Mouse (Mus musculus) frontal cortex, postnatal 36 days (tissue): ENCODE results near the gene Mettl7a2.

Source experiments
- DNase-seq, 2 experiments: peaks; one replicate each; pipeline ENCODE4 v3.0.0; 2022; ENCODE audit warnings: low spot score in 2 of 2

Gene Mettl7a2

DNA sequence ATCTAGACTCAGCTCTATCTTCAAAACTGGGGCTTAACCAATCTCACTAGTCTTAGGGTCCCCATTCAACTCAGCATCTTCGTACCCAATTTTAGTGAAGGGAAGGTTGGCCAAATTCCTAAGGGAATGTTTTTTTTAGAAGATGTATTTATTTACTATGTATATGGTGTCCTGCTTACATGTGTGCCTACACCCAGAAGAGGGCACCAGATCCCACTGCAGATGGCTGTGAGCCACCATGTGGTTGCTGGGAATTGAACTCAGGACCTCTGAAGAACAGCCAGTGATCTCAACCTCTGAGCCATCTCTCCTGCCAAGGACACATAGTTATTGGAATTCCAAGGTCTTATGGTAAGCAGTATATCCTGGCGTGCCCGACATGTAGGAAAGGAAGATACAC lies 42.6 kb downstream of the Mettl7a2 start:
- no peak for DNase-seq

DNA sequence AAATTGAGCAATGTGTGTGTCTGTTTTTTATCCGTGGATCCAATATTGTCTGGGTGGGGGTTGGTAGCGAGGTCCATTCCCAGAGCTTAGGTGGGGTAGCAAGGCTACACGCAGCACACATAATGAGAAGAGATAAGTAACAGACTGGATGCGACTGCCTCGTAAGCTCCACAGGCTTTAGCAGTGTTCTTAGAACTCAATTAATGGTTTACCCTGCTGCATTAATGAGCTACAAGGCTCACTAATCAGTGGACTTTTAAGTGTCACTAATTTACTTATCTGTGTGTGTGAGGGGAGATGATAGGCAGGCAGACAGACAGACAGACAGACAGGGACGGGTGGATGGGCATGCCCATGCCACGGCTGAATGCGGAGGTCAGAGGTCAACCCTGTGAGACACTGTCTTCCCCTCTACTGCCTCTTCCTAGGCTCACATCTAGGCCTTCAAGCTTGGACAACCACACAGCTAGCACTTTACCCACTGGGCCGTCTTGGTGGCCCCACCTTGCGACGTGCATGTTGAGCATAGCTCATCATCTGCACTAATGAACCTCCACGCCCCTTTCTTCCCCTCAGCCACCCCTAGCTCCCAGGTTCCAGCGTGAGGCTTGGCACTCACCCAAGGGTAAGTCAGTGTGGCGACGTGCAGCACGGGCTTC lies 47.7 kb downstream of the Mettl7a2 start:
- DNase-seq = no peak

DNA sequence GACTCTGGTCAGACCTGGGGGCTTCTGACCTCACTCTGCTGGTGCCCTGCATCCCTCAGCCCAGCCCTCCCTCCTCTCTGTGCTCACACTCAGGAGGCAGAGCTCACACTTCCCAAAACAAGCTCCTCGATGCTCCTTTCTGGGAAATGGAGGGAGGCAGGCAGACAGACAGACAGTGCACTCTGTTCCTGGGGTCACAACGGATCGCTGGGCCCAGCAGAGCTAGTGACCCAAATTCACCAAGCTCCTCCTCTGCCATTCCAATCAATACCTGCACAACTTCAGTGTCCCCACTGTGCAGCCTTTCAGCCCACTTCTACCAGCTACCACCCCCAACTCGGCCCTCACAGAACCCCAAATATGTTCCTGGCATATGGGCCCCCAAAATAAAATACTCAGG lies 48.8 kb downstream of the Mettl7a2 start:
- no peak for DNase-seq

GRCm38 (mm10) chr15:100402347-100402746 lies 49.3 kb downstream of the Mettl7a2 start:
- no peak for DNase-seq

- no peak for DNase-seq
These were observed 49.8 kb downstream of the Mettl7a2 start for GRCm38 (mm10) chr15:100402798-100403197.

DNA sequence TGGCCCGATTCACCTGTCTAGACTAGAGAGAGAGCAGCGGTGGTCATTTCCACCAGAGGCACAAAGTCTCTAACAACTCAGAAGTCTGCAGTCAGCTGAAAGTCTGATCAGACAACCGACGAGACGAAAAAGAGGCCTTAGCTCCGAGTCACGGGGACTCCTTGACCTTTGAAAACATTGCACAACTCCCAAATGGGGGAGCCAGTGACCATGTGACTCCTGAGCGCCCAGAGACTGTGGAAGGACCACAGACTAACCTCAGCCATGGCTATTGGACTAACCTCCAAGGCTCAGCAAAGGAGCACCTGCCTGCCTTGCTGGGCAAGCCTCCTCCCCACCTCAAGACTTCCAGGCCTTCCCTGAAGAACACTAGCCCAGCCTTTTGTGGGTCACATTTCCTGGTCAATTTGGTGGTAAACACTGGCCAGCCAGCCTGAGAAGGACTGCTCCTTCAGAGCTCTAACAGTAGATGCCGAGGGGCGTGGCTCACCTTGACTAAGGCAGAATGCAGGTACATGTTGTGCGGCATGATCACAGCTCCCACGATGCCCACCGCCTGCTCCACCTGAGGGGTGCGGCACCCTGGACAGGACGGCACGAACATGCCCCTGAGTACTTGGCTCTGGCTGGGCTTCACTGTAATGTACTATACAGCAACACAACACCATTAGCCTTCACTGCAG lies 50.5 kb downstream of the Mettl7a2 start:
- no peak for DNase-seq

GRCm38 (mm10) chr15:100406088-100406487 lies 53.1 kb downstream of the Mettl7a2 start:
- DNase-seq = no peak

DNA sequence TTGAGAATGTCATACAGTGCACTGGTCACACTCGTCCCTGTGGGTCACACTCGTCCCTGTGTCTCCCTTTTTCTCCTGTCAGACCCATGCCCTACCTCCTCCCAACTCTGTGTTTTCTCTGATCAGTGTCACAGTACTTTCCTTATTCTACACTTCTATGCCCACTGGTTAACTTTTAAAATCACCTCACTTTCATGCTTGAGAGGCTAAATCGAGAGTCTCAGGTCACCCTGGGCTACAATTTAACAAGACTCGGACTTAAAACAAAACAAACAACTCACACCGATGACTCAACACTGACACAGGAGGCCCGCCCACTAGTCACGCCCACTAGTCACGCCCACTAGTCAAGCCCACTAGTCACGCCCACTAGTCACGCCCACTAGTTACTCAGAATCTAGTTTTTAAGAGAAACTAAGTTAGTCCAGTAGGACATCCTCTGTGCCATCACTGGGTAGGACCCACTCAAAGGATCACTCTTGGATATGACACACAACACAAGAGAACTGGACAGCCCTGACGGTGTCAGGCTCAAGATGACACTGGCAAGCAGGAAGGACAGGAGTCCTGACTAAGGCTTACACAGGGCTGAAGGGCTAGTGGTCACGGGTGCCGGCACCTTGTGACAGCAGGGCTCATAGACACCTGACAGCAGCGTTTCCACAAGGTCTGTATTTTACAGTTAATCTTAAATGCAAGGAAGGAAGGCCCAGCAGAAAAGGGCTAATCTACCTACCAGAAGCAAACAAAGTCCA lies 58.1 kb downstream of the Mettl7a2 start:
- no peak for DNase-seq
